Mouse (Mus musculus) lung, postnatal 25 days (tissue): ENCODE measurements around the gene Olfr1512.
A peak's percentile ranks its signal among the peaks of the same experiment; 100 is the strongest.
"Not testable (repeated sequence)": the region's sequence is repeated elsewhere in the genome, so short reads cannot be mapped to it uniquely, and the experiment has no call there.

Experiments used
- DNase-seq: peaks from one replicate; pipeline ENCODE4 v3.0.0; 2022; ENCODE audit warnings: low spot score

Olfr1512 gene

DNA sequence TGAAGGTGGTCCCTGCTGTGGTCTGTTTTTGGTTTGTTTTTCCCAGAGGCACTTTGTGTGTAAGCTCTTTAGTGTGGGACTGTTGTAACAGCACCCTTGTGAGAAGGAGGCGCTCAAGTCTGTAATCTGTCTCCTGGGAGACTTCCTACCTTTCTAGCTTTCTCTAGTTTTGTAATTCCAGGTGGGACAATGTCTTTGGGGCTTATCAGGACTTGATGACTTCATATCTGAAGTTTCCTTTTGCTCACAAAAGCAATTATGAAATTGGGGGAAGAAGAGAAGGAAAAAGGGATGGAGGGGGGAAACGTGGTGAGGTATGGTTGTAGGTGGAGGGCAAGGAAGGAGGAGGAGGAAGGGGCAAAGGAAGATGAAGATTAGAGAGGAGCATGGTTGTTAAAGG is at the start of gene Olfr1512:
Olfr1512 (minus strand) TSS at position 101 of the 400 bp plus-strand sequence.
- no peak for DNase-seq

DNA sequence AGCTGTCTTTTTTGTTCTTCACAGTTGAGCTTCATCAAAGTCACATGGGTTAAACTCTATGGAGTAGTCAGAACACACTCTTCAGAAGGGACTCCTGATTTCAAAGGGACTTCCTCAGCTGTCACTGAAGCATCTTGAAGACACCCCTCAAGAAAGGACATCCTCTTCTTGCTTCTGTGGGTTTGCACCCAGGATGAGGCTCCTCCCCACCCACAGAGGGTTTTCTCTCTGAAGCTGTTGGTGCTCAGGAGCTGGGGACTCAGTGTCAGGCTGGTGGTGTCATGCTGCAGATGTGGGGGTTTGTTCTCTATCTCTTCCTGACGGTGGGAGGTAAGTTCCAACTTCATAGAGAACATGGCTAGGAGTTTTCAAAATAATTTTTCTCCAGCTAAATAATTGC is 48.7 kb upstream of the Olfr1512 start:
- DNase-seq: no peak

DNA sequence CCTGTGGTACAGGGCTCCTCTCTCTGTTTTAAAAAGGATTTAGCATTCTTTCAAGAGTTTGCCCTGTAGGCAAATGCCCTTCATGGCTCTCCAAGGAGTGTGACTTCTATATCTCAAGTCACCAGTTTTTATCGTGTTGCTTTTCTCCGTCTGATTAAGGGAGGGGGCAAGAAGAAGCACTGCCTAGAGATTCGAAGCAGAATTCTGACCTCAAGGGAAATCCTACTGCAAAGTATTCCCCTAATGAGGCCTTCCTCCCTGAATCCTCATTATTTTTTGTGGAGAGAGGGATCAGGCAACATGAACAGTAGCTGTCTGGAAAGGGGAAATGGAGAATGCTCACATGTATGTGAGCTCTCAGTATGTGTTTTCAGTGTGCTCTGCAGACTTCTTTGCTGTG is 35.3 kb upstream of the Olfr1512 start, which contains the start of gene Olfr1510:
Olfr1510 (minus strand) TSS at position 101 of the 400 bp plus-strand sequence.
- no peak for DNase-seq

DNA sequence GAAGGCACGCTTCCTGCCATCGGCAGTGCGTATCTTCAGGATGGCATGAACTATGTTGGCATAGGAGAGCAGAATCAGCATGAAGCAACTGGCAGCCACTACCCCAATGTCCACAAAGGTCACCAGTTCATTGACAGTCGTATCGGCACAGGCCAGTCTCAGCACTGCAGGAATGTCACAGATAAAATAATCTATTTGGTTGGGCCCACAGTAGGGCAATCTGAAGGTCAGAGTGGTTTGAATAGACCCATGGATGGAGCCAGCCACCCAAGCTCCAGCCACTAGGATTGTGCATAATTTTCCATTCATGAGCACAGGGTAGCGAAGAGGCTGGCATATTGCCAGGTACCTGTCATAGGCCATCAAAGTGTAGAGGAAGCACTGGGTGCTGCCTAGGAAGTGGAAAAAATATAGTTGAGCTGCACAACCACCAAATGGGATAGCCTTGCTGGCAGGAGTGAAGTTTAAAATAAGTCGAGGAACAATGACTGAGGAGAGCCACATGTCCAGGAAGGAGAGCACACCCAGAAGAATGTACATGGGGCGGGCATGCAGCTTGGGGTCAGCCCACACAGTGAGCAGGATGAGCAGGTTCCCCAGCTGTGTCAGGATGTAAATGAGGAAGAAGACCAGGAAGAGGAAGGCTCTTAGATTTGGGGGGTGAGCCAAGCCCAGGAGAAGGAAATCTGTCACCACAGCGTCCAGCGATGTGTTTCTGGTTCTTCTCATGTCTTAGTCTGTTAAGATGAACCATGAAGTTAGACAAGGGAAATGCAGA is 31.4 kb upstream of the Olfr1512 start:
- DNase-seq: not testable (repeated sequence)

DNA sequence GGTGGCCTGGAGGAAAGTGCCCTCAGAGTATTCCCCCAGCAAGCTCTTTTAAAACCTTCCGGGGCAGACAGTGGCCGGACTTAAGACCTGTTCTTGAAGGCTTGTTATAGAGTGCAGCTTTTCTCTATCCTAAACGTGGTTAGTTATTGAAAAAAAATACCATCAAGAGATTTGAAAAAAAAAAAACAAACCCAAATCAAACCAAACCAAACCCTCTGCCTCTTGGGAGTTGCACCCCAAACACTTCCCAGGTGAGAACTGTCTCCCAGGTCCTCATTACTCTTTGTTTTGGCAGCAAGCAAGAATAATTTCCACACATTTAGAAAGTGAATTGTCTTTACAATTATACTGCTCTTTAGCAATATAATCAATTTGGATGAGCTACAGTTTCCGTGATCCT is 18.3 kb upstream of the Olfr1512 start, which contains the start of gene Olfr1511:
Olfr1511 (minus strand) TSS at position 101 of the 400 bp plus-strand sequence.
- DNase-seq: no peak

DNA sequence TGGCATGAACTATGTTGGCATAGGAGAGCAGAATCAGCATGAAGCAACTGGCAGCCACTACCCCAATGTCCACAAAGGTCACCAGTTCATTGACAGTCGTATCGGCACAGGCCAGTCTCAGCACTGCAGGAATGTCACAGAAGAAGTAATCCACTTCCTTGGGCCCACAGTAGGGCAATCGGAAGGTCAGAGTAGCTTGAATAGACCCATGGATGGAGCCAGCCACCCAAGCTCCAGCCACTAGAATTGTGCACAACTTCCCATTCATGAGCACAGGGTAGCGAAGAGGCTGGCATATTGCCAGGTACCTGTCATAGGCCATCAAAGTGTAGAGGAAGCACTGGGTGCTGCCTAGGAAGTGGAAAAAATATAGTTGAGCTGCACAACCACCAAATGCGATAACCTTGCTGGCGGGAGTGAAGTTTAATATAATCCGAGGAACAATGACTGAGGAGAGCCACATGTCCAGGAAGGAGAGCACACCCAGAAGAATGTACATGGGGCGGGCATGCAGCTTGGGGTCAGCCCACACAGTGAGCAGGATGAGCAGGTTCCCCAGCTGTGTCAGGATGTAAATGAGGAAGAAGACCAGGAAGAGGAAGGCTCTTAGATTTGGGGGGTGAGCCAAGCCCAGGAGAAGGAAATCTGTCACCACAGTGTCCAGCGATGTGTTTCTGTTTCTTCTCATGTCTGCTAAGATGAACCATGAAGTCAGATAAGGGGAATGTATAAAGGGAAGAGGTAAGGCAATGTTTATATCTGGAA is 11.3 kb upstream of the Olfr1512 start:
- DNase-seq: not testable (repeated sequence)

DNA sequence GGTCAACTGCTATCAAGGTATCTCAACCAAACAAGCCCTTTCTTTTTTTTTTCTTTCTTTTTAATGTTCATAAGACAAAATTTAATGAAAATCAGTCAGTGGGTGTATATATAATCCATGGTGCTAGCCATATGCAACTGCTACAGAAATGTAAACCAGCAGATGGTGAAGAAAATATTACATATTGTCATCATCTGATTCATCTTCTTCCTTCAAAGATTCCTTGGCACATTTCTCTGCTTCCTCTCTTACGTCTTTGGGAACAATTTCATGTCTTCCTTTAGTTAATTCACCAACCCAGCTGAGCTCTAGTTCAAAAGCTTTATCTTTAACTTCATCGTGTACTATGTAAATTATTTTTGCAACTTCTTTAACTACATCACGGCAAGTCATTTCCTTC is 10.2 kb downstream of the Olfr1512 start:
- DNase-seq: no peak

DNA sequence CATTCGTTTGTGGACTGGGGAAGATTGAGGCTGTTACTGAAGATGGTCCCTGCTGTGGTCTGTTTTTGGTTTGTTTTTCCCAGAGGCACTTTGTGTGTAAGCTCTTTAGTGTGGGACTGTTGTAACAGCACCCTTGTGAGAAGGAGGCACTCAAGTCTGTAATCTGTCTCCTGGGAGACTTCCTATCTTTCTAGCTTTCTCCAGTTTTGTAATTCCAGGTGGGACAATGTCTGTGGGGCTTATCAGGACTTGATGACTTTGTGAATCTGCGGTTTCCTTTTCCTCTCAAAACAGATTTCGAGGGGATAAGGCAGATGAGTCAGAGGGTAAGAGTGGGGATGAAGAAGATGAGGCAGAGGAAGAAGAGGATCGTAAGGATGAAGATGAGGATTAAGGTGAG is 22.7 kb downstream of the Olfr1512 start, which contains the start of gene Olfr1513:
Olfr1513 (minus strand) TSS at position 101 of the 400 bp plus-strand sequence.
- DNase-seq: no peak

DNA sequence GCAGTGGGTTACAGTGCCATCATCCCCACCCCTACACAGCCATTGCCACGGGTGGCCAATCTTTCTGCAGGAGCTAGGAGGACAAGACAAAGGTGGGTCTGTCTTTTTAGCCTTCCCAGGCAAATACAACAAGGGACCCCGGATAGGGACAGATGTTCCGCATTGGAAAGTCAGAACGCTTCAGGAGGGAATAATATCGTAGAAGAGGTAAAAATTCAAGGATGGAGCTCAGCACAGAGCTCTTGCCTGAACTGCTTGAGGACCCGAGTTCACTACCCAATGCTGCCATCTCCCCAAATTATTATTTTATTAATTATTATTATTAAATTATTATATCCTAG is 39.5 kb downstream of the Olfr1512 start:
- no peak for DNase-seq

DNA sequence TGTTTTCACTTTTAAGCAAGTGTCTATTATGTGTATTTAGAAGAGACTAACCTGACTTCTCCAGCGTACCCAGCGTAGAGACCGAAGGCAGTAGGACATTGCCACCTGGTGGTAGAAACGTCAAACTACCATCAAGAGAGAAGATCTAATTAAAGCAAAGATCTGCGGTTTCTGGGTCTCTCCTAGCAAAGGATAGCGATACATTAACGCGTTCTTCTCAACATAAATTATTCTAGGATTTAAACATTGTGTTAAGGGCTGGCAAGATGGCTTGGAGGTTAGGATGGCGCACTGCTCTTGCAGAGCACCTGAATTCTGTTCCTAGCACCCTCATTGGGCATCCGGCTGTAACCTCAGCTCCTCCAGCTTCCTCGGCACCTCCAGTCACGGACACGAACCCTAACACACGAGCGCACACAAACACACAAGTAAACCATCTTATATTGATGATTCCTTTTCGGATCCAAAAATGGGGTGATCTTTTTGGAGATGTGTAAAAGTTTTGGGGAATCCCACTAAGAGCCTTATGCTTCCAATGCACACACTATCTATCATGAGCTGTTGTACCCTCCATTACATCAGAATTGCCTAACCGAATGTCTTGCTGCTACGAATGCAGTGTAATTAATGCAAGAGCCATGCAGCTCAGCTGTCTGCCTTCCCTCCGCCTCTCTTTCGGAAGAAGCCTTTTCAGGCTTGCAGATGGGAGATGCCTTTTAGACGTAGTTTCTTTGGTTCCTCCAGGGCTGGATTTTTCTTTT is 40.0 kb downstream of the Olfr1512 start:
- DNase-seq: peak; percentile 68

DNA sequence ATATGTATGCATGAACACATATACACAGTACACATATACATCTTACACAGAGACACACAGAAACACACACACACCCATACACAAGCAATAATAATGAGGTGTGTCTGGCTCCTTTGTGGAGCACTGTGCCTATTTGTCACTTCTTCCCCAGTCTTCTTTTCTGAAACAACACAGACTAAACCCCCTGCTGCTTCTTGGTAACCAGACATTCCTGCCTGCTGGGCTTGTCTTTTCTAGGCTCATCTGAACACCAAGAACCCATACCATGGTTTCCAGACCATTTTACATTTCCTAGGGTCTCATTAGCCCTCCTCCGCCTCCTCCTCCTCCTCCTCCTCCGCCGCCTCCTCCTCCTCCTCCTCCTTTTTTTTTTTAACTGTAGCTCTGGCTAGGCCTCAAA is 46.8 kb downstream of the Olfr1512 start:
- no peak for DNase-seq

DNA sequence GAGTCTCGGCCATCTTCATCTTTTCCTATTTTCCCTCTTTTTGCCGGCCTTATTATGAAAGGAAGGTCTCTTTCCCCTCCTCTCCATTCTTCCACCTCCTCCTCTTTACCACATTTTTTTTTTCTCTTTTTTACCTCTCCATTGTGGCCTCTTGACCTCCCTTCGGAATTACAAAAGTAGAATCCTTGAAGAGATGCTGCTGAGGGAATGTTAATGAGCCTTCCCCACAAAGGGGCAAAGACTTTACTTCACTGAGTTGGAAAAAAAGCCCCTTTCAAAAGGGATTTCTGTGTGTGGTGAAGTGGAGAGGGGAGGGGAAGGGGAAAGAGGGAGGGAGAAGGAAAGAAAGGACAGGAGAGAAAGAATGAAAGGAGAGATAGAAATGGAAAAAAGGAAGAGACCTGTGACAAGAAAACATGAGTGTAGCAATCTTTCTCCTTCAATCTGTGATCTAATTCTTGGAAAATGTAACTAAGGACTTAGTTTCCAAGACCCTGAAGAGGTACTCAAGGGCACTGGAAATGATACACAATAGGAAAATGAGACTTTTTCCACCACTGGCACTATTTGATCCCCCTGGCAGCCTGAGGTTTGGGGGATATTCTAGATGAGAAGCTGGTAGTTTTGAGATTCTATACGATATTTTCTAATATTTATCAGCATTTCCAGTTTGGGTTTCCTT is 47.8 kb downstream of the Olfr1512 start:
- DNase-seq: no peak

DNA sequence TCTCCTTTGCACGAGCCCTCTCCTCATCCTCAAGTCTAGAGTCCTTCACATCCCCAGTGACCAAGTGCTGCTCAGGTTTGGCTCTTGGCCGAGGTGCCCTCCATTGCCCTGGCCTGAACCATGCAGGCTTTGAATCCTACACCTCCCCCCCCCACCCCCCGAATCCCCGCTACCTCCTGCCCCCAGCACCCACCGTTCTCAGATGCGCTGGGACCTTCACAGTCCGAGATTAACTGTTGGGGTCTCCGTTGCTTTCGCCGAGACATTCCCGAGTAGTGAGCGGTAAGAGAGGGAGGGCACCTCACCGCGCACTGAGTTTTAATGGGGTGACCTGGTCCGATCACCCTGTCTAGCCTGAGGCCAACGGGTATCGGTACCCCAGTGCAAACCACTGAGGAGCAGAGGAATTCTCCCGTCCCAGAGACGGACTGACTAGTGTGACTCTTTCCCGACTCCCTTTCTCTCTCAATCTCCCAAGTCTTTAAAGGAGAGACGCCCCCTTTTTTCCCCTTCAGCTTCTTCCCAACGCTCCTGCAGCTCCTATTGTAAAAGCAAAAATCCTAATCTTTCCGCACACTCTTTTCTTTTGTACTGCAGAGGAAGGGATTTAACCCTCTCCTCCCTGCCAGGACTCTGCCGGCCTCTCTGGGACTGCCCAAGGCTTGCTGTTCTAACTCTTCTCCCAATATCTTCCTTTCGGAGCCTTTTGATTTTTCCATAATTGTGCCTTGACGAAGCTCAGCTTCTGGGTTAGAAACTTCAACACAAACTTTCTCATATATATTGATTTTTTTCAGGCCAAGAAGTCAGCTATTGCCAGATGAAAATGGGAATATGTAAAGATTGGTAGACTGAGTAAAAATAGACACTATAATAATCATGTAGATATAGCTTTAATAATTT is 50.8 kb downstream of the Olfr1512 start, which contains the start of gene Sall2:
Sall2 (minus strand) TSS at position 853 of the 903 bp plus-strand sequence.
- no peak for DNase-seq

DNA sequence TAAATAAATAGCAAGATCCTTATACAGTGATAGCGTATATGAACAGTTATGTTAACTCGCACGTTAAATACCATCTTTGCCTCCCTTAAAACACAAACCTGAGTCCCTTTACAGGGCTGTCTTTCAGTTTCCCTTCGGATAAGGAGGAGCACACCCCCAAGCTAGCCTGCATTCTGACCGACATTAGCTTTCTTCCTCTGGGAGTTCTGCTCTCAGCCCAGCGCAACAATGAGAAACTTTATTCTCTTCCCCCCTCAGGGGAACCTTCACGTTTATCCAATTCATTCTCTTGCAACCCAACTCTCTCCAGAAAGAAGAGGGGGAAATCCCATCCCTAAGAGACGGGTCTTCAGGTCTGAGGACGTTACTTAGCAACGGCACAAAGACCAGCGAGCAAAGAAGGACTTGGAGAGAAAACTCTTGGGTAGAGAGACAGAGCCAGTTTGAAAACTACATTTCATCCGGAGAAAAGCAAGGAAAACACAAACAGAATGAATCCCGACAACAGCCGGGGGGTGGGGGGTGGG is 51.5 kb downstream of the Olfr1512 start:
- DNase-seq: no peak

DNA sequence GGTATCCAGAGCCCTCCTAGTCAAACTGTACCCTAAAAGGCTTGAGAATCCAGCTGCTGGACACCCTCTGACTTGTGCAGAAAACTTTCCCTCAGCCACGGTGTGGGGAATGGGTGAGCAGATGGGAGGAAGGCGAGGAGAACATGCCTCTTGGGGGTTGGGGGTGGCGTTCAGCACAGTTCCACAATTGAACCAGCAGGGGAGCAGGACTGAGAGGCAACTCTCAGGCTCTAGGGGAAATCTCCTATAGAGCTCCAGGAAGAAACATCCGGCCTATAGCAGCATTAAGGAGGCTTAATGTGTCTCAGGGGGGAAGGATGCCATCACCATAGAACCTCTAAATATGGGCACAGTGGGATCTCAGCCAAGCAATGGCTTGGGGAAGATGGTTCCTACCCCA is 53.1 kb downstream of the Olfr1512 start:
- DNase-seq: no peak
